Mouse (Mus musculus) gastrocnemius, adult 2 months (tissue): ENCODE measurements at regions not wholly inside any gene's neighbourhood (a gene's known extent, or its start where the extent isn't known, plus 50 kb on each side); places are given as distances from the start of the nearest gene placed in this dataset.
"Not testable (repeated sequence)": the region's sequence is repeated elsewhere in the genome, so short reads cannot be mapped to it uniquely, and the experiment has no call there.

ENCODE experiments used
- DNase-seq: peaks from one replicate; pipeline ENCODE4 v3.0.0; 2022
- H3K27ac ChIP-seq: fragments of 200-600 bp; 2 replicates; pipeline ENCODE4 v1.8.1; 2022; ENCODE audit warnings: mild to moderate bottlenecking
- H3K4me3 ChIP-seq: fragments of 200-600 bp; 2 replicates; pipeline ENCODE4 v1.8.1; 2022; ENCODE audit warnings: mild to moderate bottlenecking, moderate library complexity
- CTCF ChIP-seq: fragments of 200-600 bp; IDR thresholded peaks from 2 replicates; pipeline ENCODE4 v1.8.1; 2022; ENCODE audit warnings: antibody characterized with exemption, mild to moderate bottlenecking, moderate library complexity
- intact Hi-C: fragments of 180-260 bp; cut with DNase I; formaldehyde crosslinking; loops from one replicate; pipeline ENCODE4 v1.15.1; 2025

DNA sequence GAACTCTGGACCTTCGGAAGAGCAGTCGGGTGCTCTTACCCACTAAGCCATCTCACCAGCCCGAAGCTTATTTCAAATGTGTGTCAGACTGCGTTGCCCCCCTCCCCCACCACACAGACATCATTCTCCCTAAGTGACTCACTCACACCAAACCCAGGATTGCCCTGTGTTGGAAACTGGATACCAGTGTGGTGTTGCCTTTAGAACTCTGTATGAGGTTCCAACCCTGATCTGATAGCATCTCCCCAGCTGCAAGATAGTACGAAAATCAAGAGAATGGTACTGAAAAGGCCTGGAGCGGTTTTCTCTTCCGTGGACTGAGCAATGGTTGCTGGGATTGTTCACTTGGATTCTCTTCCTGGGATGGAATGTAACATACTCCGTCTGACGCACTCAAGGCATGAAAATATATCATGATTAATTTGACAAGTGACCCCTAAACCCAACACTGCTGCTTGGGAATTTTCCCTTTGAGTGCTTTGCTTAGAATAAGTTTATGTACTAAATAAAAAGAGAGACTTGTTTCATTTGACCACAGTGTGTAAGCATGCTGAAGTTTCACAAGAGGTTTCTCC, 63.0 kb downstream of the Hand2 start:
- TF ChIP-seq CTCF = no peak
- DNase-seq = no peak
- no peak overlapping the region for H3K27ac ChIP-seq
- intact Hi-C loops = no loop called here
- no peak overlapping the region for H3K4me3 ChIP-seq

DNA sequence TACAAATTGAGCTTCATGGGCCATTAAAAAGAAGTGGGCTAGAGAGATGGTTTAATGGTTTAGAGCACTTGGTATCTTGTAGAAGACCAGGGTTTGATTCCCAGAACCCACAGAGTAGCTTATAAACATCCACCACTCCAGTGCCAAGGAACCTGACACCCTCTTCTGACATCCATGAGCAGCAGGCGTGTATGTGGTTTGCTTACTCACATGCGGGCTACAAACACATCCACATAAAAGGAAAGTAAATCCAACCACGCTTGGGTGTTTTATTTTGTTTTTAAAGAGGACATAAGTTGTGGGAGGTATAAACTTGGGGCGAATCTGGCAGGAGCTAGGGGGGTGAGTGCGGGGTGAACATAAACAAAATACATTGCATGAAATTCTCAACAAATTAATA, 66.8 kb downstream of the Hand2 start:
- no peak for TF ChIP-seq CTCF
- no peak for DNase-seq
- intact Hi-C loops = no loop called here
- H3K27ac ChIP-seq = no peak overlapping the region
- H3K4me3 ChIP-seq = no peak overlapping the region

DNA sequence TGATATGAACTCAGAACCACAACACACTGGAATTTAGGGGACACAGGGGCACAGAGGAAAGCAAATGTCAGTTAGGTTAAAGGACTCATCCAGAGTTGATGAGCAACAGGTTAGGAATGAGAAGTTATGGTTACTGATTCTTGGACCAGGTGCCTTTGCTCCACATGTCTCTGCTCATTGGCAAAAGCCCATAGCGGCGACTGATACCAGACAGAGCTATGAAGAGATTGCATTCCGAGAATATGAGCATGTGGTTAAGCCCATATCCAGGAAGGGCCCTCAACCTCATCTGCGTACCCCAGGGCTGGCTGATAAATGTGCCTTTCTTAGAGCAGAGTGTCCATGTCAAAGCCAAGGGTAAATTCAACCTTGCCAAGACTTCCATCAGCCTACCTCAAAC, 67.1 kb upstream of the Scrg1 start:
- intact Hi-C loops = no loop called here
- H3K27ac ChIP-seq = no peak overlapping the region

DNA sequence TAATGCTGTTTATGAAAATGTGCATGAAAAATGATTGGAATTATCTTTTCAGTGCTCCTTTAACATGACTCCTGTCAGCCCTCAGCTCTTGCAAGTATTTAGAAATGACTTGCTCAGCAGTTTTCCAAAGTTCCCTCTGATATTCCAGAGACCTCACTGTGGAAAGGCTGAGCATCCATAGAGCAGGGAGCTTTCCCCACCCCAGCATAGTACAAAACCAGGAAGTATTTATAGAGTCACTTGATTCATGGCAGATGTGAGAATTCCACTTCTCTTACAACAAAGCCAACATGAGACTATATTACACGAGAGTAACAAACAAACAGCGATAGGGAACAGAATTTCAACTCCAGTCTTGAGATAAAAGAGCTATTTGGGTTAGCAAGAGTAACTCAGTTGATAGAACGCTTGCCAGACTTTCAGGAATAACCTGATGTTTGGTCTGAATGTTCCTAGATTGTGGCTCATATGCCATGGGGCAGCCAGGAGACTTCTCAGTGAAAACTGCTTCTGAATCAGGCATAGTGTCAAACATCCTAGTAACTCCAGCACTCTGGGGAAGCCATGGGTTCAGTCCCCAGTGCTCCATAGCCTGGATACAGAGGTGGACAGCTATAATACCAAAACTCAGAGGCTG, 57.6 kb upstream of the Scrg1 start:
- DNase-seq = no peak
- intact Hi-C loops = no loop called here
- no peak for TF ChIP-seq CTCF
- Histone ChIP-seq H3K4me3 (no peak overlapping the region), H3K27ac (no peak overlapping the region)

More for the DNA sequence above, 67.1 kb upstream of the Scrg1 start:
- DNase-seq = no peak
- no peak overlapping the region for H3K4me3 ChIP-seq
- no peak for TF ChIP-seq CTCF

DNA sequence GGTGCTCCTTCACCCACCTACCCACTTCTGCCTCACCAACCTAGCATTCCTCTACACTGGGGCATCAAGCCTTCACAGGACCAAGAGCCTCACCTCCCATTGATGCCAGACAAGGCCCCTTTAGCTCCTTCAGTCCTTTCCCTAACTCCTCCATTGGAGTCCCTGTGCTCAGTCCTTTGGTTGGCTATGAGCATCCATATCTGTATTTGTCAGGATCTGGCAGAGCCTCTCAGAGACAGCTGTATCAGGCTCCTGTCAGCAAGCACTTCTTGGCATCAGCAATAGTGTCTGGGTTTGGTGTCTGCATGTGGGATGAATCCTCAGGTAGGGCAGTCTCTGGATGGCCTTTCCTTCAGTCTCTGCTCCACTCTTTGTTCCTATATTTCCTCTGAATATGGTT, 55.6 kb upstream of the Scrg1 start:
- H3K4me3 ChIP-seq, DNase-seq, H3K27ac ChIP-seq, intact Hi-C loops: not testable (repeated sequence)

DNA sequence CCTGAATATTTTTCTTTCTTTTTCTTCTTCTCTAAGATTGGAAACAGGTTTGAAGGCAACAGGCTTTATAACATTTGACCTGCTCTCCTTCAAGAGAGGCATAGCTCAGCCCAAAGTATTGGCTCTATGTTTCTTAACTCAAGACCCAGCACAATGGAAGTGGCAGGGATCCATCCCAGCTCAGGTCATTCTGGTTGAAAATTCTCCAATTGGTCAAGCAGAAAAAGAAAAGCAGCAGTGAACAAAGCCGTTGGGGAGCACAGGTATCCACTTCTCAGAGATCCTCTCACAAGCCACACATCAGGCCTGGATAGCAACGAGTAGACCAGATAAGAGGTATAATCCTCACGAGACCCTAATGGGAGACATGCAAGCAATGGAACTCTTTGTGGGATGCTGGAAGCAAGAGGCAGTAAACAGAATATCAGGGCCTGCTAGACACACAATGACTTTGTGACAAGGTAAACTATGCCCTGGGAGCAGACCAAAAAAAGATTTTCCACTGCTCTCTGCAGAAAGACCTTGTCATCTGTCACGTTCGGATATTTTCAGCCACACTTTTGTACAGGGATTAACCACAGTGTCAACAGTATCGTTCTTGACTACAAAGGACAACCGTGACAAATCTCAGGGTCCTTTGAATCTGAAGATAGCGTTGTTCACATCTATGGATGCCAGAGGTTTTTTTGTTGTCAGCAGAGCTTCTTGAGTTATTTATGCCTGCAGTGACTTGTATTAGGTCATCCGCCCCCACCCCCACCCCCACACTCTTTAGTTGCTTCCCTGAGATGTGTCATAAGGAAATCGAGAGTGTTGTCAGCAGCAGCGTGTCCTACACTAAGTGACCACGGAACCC, 54.7 kb upstream of the Scrg1 start:
- no peak overlapping the region for H3K27ac ChIP-seq
- intact Hi-C loops = no loop called here
- TF ChIP-seq CTCF = no peak
- H3K4me3 ChIP-seq = no peak overlapping the region
- DNase-seq = no peak

DNA sequence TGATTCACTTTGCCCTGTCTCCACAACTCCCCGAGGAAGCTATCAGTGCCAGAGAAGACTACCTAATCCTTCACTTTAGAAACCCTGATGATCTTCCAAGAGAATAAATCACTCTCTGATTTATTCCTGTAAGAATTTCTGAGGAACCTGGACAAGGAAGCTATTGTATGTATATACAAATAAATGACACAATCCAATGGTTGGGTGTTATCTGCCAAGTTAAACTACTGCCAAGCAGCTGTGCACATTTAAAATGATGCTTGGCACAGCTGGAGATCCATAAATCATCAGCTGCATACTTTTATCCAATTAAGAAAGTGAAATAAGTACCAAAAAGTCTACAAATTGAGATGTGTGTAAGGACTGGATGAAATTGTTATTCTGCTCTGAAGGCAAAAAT, 54.1 kb upstream of the Scrg1 start:
- H3K27ac ChIP-seq = no peak overlapping the region
- intact Hi-C loops = no loop called here

DNA sequence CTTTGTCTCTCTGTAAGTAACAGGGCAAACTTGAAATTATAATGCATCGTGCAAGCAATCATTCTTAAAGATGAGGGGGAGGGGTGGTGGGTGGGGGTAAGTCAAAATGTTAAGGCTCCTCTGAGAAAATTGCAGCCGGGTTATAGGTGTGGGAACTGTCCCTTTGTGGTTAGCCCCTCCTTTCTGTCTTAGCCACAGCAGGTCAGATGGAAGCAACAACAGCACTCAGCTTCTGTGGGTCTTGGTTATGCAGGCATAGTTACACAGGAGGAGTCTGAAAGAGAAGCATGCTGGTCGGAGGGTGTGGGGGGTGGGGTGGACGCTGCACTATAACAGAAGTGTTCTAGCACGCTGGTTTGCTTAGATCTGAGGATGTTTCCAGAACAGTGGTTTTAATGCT, 53.5 kb upstream of the Scrg1 start:
- intact Hi-C loops = no loop called here
- Histone ChIP-seq H3K27ac (no peak overlapping the region), H3K4me3 (no peak overlapping the region)
- no peak for TF ChIP-seq CTCF
- DNase-seq = no peak

More for the DNA sequence above, 54.1 kb upstream of the Scrg1 start:
- no peak overlapping the region for H3K4me3 ChIP-seq
- DNase-seq = no peak
- TF ChIP-seq CTCF = no peak

DNA sequence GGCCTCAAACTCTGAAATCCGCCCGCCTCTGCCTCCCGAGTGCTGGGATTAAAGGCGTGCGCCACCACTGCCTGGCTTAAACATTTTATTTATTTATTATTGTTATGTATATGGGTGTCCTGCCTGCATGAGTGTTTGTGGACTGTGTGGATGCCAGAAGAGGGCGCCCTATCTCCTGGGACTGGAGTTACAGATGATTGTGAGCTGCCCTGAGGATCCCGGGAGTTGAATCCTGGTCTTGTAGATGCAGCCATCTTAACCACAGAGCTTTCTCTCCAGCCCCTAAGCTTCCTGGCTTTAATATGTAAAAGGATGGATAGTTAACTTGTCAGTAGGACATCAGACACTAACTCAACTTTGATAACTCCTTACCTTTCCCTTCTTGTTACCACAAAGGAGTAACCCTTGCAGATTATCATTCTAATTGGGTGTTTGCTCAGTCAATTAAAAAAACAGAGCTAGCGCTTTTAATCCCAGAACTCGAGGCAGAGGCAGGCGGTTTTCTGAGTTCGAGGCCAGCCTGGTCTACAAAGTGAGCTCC, 52.0 kb upstream of the Scrg1 start:
- no peak for DNase-seq
- intact Hi-C loops = no loop called here
- no peak overlapping the region for H3K4me3 ChIP-seq
- no peak overlapping the region for H3K27ac ChIP-seq
- TF ChIP-seq CTCF = 0 out of 2 replicates have a peak, but pooled peaks have one; percentile 9

DNA sequence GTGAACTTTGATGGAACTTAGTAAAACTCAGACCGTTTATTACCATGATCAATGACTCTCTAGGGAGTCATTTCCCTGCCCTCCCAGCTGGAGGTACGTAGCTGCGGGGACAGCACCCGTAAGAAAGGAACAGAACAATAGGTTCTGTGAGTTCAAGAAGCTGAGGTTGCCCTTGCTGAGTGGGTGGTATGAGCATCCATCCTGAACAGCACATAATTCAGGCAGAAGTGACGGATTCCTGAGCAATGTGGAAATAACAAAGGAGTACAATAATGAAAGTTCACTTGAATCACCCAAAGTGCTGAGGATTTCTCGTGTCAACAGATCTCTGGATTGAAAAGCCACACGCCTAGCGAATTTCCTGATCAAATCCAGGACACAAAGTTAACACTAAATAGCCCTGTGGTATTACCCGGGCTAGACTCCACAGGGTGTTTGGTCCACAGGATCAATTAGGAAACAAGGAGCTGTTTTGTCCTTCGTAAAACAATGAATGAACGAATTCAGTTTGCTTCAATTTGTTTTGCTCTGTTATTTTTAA, 50.4 kb upstream of the Scrg1 start:
- Histone ChIP-seq H3K4me3 (no peak overlapping the region), H3K27ac (no peak overlapping the region)
- no peak for DNase-seq
- intact Hi-C loops = no loop called here
- no peak for TF ChIP-seq CTCF
